Mouse (Mus musculus): ENCODE results near the gene Tmed1.
"Not testable (repeated sequence)": the region's sequence is repeated elsewhere in the genome, so short reads cannot be mapped to it uniquely, and the experiment has no call there.

Tmed1 gene

GRCm38 (mm10) chr9:21469032-21470024 lies 40.7 kb downstream of the Tmed1 start:
- peak; percentile 42 for DNase-seq

- not testable (repeated sequence) for DNase-seq
These were observed 45.5 kb downstream of the Tmed1 start for GRCm38 (mm10) chr9:21464565-21464928.

GRCm38 (mm10) chr9:21463766-21464564 lies 46.1 kb downstream of the Tmed1 start:
- DNase-seq: no peak

- peak; percentile 5 for DNase-seq
These were observed 46.9 kb downstream of the Tmed1 start for GRCm38 (mm10) chr9:21463138-21463590.

GRCm38 (mm10) chr9:21460400-21460940 lies 49.6 kb downstream of the Tmed1 start:
- DNase-seq: no peak

GRCm38 (mm10) chr9:21458821-21459220 lies 51.2 kb downstream of the Tmed1 start:
- DNase-seq: no peak
